Mouse (Mus musculus): ENCODE results near the gene Tut1.
A peak's percentile ranks its signal among the peaks of the same experiment; 100 is the strongest.
"Not testable (repeated sequence)": the region's sequence is repeated elsewhere in the genome, so short reads cannot be mapped to it uniquely, and the experiment has no call there.

The Tut1 gene

DNA sequence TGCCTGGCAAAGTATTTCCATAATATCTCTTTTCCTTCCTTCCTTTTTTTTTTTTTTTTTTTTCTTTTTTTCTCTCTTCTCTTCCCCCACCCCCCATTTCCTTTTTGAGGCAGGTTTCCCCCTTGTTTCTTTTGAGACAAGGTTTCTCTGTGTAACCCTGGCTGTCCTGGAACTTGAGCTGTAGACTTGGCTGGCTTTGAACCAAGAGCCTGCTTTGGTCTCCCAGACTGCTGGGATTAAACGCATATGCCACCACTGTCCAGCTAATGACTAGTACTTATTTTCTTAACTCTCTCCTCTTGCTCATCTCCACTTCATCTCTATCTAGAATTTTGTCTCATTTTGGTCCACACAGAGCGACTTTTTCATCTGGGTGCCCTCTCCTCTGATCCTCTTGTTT, 10.6 kb upstream of the Tut1 start:
- DNase-seq = no peak

DNA sequence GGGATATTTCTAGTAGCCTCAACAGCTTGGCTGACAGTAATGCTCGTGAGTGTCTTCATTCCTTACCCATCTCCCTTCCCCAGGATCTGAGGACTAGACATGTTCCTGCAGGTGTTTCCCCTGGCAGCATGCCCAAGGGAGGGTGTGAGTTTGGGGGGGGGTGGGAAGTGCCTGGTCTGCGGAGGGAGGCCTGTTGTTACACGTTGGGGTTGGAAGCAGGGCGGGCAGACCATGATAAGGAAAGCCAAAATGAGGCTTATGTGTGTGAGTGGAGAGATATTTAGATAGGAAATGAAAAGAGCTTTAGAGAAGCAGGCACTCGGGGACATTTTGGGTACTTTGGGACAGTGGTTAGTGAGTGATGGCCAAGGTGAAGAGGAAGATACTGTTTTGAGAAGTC, 9.6 kb upstream of the Tut1 start:
- DNase-seq = no peak

DNA sequence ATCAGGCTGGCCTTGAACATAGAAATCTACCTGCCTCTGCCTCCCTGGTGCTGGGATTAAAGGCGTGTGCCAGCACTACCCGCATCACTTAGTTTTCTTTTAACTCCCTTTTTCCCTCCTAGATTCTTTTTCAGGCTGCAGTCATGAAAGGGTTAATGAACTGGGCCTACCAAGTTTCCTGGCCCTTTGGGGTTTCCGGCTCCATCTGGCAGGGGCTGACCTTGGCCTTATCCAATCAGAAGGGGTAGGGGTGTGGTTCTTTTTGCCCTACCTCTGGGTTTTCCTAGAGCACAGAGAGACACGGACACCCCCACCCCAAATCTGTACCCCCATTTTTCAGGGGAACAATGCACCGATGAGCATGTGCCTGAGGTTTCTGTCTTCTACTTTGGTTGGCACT, 8.9 kb upstream of the Tut1 start:
- peak; percentile 72 for DNase-seq

DNA sequence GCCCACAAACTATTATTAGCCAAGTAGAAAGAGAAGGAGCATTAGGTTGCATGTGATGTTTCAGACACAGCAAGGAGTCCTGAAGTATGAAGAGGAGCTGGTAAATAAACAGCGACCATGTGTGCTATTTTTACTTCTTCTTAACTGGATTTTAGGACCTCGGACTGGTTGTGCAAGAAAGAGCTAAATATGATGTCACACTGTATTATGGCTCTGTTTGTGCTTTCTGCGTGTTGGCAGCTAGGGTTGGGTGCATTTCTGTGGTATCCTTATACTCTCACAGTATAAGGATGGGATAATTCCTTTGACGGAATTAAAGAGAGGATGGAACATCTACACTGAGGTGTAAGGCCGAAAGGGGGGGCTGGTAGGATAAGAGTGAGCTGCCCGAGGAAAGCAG, 8.4 kb upstream of the Tut1 start:
- no peak for DNase-seq

DNA sequence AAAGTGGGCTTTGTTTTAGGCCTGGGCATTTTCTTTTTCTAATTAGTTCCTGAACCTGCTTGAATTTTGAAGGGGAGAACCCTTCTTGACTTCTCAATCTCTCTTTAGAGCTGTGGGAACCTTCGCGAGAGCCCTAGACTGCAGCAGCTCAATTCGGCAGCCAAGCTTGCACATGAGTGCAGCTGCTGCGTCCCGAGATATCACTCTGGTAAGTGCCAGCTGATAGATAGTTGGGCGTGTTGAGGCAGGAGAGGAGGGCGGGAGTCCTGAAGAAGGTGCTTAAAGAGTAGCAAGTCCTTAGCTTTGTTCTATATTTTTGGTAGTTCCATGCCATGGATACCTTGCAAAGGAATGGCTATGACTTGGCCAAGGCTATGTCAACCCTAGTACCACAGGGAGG, 6.7 kb upstream of the Tut1 start:
- DNase-seq = no peak

DNA sequence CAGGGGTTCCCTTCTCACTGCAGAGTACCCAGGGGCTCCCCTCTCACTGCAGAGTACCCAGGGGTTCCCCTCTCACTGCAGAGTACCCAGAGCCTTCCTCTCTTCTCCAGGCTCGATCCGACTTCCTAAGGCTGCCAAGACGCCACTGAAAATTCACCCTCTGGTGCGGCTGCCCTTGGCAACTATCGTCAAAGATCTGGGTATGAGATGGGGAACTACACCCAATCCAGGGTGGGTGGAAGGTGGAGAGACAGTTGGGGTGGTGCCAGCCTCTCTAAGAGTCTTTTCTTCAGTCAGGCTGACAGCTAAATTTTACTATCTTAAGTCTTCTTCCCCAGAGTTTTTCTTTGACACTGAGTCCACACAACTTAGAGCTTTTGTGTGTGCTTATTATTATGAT, 3.5 kb upstream of the Tut1 start:
- DNase-seq = no peak

DNA sequence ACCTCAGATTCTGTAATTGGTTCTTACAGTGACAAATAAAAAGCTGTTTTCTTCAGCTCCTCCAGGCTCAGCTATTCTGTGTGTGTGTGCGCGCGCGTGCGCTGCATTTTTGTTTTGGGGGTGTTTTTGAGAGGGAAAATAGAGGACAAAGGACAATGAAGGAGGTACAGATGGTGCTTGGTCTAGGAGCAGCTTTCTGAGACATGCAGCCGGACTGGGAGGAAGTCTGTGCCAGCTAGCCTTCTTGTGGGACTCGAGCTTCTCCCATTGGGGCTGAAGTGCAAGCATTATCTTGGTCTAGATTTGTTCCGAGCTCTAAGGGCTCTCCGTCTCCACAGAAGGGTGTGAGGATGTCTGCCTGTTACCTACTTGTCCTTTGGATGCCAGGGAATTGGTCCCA, 1.4 kb upstream of the Tut1 start:
- DNase-seq = no peak

DNA sequence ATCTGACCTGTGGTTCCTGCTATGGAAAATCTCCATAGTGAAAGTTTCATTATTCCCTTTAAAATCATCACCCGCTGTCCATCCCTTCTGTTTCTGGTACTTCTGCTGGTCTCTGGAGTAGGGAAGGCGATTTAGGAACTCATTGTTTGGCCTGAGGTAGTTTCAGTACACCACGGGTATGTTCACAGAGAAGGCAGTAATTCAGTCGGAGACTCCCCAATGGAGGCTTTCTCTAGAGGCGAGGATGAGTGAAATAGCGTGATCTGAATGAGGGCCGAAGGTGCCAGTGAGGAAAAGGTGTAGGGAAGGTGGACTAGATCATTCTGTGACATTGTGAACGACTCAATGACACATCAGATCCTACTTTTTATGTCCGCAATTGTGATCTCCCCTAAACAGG, 524 bp downstream of the Tut1 start:
- DNase-seq = no peak

DNA sequence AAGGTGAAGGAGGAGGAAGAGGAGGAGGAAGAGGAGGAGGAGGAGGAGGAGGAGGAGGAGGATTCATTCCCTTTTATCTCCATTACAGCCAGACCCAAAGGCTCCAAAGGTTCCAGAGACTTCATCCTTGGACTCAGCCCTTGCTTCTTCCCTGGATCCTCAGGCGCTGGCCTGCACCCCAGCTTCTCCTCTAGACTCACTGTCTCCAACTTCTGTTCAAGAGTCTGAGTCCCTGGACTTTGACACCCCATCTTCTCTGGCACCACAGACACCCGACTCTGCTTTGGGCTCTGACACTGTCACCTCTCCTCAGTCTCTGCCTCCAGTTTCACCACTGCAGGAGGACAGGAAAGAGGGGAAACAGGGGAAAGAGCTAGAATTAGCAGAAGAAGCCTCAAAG, 8.6 kb downstream of the Tut1 start:
- DNase-seq = no peak

DNA sequence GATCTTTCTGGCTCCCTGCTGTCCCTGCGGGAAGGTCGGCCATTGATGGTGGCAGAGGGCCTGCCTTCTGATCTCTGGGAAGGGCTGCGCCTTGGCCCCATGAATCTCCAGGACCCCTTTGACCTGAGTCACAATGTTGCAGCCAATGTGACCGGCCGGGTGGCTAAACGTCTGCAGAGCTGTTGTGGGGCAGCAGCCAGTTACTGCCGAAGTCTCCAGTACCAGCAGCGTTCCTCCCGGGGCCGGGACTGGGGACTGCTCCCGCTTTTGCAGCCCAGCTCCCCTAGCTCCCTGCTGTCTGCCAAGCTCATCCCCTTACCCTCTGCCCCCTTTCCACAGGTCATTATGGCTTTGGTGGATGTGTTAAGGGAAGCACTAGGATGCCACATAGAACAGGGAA, 11.4 kb downstream of the Tut1 start:
- no peak for DNase-seq

DNA sequence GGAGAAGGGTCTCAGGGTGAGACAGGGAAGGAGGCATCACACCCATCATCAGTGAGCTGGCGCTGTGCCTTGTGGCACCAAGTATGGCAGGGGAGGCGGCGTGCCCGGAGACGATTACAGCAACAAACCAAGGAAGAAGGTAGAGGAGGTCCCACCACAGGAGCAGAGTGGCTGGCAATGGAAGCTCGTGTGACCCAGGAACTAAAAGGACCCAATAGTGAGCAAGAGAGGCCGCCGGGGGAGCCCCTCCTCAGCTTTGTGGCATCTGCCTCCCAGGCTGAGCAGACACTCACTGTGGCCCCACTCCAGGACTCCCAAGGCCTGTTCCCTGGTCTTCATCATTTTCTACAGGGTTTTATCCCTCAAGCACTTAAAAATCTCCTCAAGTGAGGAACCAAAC, 12.1 kb downstream of the Tut1 start:
- DNase-seq = peak; percentile 27

DNA sequence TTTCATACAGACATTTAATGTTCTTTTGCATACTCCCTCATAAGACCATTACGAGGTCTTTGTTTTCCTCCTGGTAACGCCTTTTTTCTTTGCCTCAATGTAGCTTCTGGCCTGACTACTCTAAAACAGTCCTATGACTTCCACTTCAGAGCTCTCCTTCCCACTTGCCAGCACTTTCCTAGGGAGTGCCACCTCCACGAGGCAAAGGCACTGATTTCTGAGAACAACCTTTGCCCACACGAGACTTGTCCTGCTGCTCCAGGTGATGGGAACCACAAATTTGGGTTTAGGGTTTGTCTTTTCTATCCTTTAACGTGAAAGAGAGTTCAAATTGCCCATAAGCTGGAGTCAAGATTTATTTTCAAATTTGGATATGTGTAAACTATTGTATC, 12.5 kb downstream of the Tut1 start:
- DNase-seq = no peak

DNA sequence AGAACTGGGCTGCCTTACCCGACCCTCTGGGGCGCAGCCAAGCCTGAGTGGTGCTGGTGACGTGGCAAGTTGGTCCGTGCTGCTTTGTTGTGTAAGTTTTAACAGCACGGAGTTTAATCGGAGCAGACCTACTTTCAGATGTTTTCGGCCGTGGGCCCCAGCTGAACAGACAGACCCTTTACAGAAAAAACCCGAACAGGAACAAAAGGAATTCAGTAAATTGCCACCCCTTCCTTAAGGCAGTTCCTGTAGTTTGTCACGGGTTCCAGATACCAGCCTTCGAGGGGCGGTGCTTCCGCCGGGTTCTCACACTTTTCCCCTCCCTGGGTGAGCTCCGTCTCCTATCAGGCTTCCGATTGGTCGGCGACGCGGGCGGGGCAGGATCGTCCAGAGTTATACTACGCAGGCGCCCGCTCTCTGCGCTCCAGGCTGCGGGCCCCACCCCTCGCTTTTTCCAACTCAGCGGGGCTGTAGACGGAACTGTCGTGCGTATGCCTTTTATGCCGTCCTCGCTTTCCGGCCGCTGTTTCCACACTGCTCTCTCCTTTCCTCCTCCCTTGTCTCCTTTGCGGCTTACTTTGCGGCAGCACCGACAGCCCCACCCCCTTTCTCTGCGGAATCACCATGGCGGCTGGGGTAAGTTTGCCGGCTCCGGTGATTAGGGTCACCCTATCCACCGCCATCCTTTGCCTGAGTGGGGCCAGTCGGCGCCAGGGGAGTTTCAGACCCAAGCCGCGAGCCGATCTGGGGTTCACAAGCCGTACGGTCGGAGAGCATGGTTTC, 13.1 kb downstream of the Tut1 start, which contains the start of gene Eef1g:
Gene Eef1g (plus strand): TSS at position 452 of the 783 bp plus-strand sequence.
- DNase-seq = peak; percentile 99

DNA sequence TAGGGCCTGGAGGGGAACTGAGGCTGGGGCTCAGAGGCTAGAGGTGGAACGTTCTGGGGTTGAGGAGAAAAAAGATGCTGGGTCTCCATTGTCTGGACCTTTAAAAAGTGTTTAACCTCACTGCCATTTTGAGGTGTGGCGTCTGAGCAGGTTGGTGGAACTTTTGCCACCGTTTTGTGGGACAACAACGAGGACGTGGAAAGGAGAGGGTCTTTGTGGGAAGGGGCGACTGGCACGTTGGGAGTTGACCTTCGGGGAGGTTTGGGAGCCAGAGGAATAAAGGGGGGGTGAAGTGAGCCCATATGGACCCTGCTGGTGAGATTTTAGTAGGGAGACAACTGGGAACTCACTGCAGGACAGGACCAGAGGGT, 13.7 kb downstream of the Tut1 start:
- DNase-seq = no peak

DNA sequence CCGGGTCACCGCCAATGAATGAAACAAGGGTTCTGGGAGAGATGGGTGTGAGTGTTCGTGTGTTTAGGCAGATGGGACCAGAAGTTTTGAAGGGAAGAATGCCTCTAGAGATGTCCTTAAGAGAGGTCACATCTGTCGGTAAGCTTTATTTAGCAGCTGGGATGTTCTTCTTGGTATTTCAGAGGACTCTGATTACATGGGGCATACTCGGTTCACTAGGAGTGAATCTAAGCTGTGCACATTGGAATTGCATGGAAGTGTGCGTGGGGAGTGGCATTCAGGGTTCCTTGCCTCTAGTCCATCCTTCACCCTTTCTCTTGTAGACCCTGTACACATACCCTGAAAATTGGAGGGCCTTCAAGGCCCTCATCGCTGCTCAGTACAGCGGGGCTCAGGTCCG, 14.2 kb downstream of the Tut1 start:
- no peak for DNase-seq

DNA sequence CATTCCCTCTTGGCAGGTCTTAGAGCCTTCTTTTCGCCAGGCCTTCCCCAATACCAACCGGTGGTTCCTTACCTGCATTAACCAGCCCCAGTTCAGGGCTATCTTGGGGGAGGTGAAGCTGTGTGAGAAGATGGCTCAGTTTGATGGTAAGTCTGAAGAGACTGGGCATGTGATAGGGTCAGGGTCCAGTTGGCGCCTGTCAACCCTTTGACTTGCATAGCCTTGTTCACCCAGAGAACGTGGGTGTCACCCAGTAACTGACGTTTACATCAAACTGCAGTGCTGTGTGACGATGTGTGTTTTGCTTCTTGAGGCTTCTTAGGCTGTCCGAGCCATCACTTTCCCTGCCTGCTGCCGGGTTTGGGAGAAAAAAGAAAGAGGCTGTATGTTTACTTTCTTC, 18.8 kb downstream of the Tut1 start:
- not testable (repeated sequence) for DNase-seq

DNA sequence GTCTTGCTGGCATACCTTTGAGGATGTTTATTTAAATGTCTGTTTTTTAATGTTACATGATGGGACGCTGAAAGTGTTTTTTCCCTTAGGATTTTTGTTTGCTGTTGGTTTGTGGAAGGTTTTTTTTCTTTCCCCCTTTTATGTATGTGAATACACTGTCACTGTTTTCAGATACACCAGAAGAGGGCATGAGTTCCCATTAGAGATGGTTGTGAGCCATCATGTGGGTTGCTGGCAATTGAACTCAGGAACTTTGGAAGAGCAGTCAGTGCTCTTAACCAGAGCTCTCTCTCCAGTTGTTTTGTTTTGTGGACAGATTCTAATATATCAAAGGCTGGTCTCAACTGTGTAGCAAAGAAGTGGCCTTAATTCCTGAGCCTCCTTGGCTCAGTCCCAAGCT, 21.0 kb downstream of the Tut1 start:
- no peak for DNase-seq

DNA sequence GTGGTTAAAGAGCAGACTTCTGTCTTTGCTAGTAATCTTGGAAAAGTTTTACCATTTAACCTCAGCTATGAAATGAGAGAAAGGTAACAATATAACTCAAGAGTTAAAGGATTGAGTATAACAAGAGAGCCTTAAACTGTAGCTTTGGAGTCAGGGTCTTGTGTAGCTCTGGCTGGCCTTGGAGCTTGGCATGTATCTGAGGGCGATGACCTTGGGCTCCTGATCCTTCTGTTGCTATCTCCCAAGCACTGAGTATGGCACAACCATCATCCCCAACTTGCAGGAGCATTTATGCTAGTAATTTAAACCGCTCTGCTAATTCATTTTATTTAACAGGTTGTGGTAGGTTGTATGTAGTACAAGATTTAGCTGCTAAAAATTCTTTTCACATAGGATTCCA, 21.8 kb downstream of the Tut1 start:
- DNase-seq = no peak

DNA sequence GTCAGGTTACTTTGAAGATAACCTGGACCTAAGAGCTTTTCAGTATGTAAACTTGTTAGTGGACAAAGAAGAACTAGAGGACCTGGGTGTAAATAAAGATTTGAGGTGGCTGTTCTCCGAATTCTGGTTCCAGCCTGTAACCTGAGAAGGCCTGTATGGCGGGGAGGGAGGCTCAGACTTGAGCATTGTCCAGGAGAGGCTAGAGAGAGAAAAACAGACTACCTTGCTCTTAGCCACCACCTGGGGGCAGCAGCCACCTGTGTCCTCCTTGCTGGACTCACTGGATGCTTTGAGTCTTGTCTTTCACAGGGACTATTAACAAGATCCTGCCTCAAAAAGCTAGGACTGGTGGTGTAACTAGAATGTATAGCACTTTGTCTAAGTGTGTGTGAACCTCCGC, 22.9 kb downstream of the Tut1 start:
- DNase-seq = peak; percentile 47

DNA sequence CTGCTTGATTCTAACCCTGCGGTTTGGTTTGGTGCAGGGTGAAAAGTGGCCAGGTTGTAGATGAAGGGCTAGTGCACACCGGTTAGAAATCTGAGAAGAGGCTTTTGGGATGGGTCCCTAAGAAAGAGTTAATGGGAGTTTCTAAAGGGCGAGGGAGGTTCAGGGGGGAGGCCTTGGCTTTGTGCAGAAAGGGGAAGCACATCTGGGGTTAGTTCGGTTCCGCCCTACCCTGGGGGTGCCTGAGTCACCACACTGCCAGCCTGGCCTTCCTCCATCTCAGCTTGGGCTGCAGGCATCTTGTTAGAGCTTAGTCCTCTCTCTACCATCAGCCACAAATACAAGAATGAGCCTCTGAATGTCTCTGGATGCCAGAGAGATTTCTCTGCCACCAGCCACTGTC, 27.1 kb downstream of the Tut1 start:
- DNase-seq = no peak

DNA sequence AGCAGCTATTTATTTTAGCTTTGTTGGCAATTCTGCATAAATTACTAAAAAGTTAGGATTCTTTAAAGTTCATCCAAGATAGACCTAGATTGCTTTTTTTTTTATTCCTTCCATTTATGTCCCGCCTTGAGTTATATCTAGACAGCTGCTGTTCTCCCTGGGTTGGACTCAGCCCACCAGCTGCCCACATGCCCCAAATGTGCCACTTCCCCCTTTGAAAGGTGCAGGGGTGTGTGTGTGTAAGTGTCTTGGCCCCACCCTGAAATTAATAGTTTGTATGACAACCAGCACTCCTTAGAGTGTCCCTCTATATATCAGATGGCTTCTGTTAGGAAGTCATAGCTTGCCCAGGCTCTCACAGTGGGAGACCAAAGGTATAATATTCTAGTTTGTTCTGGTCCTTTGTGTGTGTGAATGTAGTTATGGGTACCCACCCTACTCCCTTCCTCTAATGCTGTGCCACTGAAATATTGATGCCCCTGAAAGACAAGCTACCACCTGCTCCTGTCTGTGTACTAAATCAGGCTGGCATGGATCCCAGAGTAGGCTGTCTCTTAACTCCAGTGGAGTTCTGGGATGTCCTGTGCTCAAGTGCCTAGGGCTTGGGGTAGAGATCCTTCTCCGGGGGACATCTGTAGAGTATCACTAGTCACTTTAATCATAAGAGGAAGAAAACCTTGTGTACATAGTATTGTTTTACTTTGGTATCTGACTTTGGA, 28.0 kb downstream of the Tut1 start:
- DNase-seq = no peak

DNA sequence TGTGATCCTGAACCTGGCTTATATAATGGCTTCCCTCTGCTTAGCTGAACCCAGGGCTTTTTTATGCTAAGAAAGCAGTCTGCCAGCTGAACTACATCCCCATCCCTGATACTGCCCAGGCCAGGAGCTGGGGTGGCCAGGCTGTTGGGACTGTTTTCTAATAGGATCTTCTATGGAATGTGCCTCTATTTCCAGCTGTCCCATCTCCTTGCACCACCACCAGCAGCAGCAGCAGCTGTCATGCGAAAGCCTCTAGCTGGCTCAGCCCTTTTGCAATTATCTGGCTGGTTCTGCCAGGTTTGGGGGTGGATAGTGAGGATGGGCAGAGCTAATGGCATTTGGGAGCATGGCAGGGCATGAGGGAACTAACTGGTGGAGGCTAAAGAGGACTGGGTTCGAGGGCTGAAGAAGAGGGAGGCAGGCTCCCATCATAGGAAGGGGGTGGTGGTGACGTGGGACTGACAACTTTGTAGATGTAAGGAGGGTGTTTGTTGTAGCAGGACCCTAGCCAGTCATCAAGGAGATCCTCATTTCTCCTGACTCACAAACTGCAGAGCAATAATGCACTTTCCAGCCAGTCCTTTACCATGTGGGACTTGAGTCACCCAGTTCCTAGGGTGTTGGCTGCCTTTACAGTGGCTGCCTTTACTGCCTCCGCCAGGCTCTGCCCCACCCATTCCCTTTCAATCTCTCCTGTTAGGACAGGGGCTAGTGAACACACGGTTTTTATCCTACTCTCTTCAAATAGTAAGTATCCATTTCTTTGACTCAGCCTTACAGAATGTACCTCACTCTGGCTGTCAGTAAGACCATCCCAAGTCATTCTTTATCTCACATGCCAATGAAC, 28.9 kb downstream of the Tut1 start:
- no peak for DNase-seq

DNA sequence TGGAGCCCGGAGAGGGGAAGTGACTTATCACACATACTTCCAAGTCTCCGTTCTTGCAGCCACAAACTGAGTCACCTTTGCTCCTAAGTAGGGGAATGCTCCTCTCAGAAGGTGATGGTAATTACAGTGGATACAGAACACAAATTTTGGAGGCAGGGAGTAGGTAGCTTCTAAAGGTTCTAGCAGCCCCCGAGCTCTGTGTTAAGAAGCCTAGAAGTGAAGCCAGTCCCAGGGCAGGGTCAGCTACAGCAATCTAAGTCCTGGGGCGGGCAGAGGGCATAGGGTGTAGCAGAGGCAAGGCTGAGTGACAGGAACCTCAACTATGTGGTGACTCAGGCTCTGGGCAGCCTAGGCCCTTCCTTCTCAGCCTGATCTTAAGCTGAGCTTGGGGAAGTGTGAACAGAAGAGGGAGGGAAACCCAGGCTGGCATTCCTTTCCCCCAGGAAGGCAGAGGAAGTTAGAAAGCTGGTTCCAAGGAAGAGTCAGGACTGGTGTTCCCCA, 29.6 kb downstream of the Tut1 start:
- DNase-seq = no peak
